Mouse (Mus musculus) heart, adult 18-20 months (tissue): ENCODE data around the gene Adora2b. TPM values are rescaled to one million over a fixed set of nuclear protein-coding genes. Genes with fewer than 3 reads are reported as not detected.
"Not testable (repeated sequence)": the region's sequence is repeated elsewhere in the genome, so short reads cannot be mapped to it uniquely, and the experiment has no call there.

Source experiments
- DNase-seq, 2 experiments: peaks; one replicate each; pipeline ENCODE4 v3.0.0; 2021 to 2022; ENCODE audit warnings: mixed read lengths in 1 of 2
- total RNA-seq, 2 experiments: library from RNA; stranded (reverse); gene quantifications; 2 replicates each; pipeline ENCODE4 v1.2.3; 2021

Gene Adora2b
- total RNA-seq, 2 experiments from 2014 or later: 1.2 to 1.6 TPM

- no peak for DNase-seq
These were observed 15.2 kb downstream of the Adora2b start for GRCm38 (mm10) chr11:62264018-62264417.

GRCm38 (mm10) chr11:62265642-62266041, 16.9 kb downstream of the Adora2b start:
- no peak for DNase-seq

- no peak for DNase-seq
These were observed 17.9 kb downstream of the Adora2b start for GRCm38 (mm10) chr11:62266466-62267214.

GRCm38 (mm10) chr11:62268381-62268780, 19.6 kb downstream of the Adora2b start:
- DNase-seq: no peak

DNA sequence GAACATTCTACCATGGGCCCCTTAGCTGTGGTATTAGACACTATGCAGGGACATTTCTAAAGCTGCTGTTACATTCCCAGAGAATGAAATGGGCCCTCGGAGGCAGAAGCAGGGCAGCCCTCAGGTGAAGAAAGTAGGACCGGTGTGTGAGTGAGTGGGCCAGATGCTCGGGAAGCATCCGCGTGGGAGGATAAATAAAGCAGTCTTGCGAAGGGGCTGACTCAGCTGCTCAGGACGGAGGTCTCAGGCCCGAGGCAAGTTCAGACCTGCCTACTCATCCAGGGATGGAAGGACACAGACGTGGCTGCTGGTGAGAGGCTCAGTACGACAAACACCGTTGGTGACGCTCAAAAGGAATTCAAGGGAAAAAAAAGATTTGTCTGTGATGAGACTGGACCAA, 20.3 kb downstream of the Adora2b start:
- DNase-seq: no peak

GRCm38 (mm10) chr11:62270851-62271250, 22.1 kb downstream of the Adora2b start:
- no peak for DNase-seq

- no peak for DNase-seq
These were observed 28.3 kb downstream of the Adora2b start for GRCm38 (mm10) chr11:62277086-62277485.

GRCm38 (mm10) chr11:62278027-62278426, 29.2 kb downstream of the Adora2b start:
- DNase-seq: peak; percentile 35 to 72

GRCm38 (mm10) chr11:62280675-62281600, 32.2 kb downstream of the Adora2b start, which contains the start of the genes Zswim7 and Ttc19:
TSS of gene Zswim7 (minus strand) at chr11:62281375.
TSS of gene Ttc19 (plus strand) at chr11:62281473.
- peak; percentile 93 for DNase-seq

DNA sequence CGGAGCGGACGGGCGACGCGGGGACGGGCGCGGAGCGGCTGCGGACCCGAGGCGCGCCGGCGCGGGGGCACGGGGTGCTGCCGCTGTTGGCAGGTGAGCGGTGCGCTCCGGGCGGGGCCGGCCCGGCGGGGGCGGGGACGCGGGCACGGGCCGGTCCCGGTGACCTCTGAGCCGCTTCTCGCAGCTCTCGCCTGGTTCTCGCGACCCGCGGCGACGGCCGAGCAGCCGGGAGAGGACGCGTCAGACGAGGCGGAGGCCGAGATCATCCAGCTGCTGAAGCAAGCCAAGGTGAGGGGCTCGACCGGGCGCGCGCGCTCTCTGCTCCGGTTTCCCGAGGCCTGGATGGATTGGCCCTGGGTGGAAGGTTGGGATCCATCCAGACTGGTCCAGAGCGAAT, 32.8 kb downstream of the Adora2b start:
- DNase-seq: no peak

DNA sequence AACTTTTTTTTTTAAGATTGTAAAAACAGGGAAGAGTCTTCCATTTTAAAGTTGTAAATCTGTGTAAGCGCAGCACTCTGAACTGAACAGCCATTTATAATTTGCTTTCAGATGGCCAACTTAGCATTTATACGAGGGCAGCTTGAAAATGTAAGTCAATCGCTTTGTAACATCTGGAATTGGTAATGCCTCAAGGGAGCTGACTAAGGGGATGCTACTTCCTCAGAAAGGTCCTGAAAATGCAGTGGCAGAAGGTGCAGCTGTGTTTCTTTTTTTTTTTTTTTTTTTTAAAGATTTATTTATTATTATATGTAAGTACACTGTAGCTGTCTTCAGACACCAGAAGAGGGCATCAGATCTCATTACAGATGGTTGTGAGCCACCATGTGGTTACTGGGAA, 35.2 kb downstream of the Adora2b start:
- not testable (repeated sequence) for DNase-seq

- no peak for DNase-seq
These were observed 36.2 kb downstream of the Adora2b start for GRCm38 (mm10) chr11:62285020-62285419.

DNA sequence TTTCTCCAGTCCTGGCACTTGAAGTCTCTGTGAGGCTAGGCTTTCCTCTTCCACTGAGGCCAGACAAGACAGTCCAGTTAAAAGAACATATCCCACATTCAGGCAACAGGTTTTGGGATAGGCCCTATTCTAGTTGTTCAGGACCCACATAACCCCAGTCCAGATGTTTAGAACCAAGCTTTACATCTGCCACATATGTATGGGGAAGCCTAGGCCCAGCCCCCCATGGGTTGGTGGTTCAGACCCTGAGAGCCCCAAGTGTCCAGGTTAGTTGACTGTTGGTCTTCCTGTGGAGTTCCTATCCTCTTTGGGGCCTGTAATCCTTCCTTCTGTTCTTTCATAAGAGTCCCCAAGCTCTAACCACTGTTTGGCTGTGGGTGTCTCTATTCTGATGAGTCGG, 38.9 kb downstream of the Adora2b start:
- DNase-seq: no peak

GRCm38 (mm10) chr11:62294121-62294520, 45.3 kb downstream of the Adora2b start:
- DNase-seq: no peak

GRCm38 (mm10) chr11:62298883-62299282, 50.1 kb downstream of the Adora2b start:
- no peak for DNase-seq

DNA sequence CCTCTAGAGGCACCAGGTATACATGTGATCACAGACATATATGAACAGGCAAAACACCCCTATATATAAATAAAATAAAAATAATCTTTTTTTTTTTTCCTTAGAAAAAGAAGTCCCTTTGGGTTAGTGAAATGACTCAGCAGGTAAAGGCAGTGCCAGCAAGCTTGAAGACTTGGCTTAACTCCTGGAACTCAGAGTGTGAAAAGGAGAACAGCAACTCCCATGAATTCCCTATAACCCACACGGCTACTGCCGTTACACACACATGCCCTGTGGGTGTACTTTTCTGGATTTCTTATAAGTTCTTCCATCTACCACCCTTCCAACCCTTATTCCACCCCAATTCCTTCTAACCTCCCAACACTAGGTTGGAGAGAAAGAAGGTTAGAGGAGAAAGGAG, 57.1 kb downstream of the Adora2b start:
- DNase-seq: peak; percentile 23 to 28

GRCm38 (mm10) chr11:62309296-62309695, 60.5 kb downstream of the Adora2b start:
- no peak for DNase-seq

DNA sequence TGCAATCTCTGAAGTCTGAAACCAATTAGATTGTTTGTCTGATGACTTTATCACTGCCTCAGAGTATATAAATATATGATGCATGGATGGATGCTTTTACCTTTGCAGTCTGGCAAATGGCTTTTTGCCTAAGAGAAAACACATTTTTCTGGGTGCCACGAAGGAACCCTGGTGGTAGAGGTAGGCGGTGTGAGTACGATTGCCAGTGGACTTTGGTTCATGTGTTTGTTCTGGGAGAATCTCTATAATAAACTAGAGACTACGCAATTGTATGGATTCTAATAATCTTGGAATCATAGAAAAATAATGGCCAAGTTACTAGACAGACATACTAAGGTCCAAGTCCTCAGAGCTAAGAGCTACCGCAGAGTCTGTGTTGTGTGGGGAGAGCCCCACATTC, 66.2 kb downstream of the Adora2b start:
- no peak for DNase-seq

Other genes starting within 250 kb of the Adora2b start
- gene Zswim7, start 32.4 kb downstream of the Adora2b start, total RNA-seq: 10 to 100 TPM; 19.6 to 20.0 TPM
- 10 to 100 TPM; 42.8 to 46.0 TPM for gene Ttc19, start 32.5 kb downstream of the Adora2b start, total RNA-seq
- 1 to 10 TPM; 3.1 to 3.2 TPM for gene Pigl, start 209.5 kb downstream of the Adora2b start, total RNA-seq
- 100 to 1,000 TPM; 113 to 127 TPM for gene Ncor1, start 209.6 kb downstream of the Adora2b start, total RNA-seq